Mouse (Mus musculus) myocyte (in vitro differentiated cells): ENCODE measurements around the gene Tubb4a.

Experiments used
- CEBPB ChIP-seq: IDR thresholded peaks from 2 replicates; pipeline ENCODE4 v1.6.1; 2011; ENCODE audit warnings: mild to moderate bottlenecking, moderate library complexity; ENCODE audit not compliant: poor library complexity, insufficient read depth, severe bottlenecking
- E2F4 ChIP-seq: IDR thresholded peaks from one replicate; pipeline ENCODE4 v1.6.1; 2011; ENCODE audit warnings: mild to moderate bottlenecking, control low read depth, moderate library complexity; ENCODE audit not compliant: insufficient read depth
- MAX ChIP-seq: IDR thresholded peaks from one replicate; pipeline ENCODE4 v1.6.1; 2011; ENCODE audit warnings: low read depth, mild to moderate bottlenecking, control low read depth
- MYOD1 ChIP-seq, 3 experiments: IDR thresholded peaks; one replicate each; pipeline ENCODE4 v1.6.1; 2011; ENCODE audit warnings: control low read depth in 2 of 3, low read depth in 2 of 3, mild to moderate bottlenecking in 2 of 3, moderate library complexity in 1 of 3; ENCODE audit not compliant: insufficient read length in 2 of 3, control insufficient read depth in 1 of 3
- MYOG ChIP-seq, 3 experiments: IDR thresholded peaks; one replicate each; pipeline ENCODE4 v1.6.1; 2011; ENCODE audit warnings: control low read depth in 2 of 3, low read depth in 2 of 3, mild to moderate bottlenecking in 2 of 3; ENCODE audit not compliant: insufficient read length in 2 of 3, control insufficient read depth in 1 of 3, insufficient read depth in 1 of 3
- POLR2A ChIP-seq: IDR thresholded peaks from one replicate; pipeline ENCODE4 v1.6.1; 2011; ENCODE audit warnings: low read depth, mild to moderate bottlenecking, control low read depth, moderate library complexity; ENCODE audit not compliant: insufficient read length

DNA sequence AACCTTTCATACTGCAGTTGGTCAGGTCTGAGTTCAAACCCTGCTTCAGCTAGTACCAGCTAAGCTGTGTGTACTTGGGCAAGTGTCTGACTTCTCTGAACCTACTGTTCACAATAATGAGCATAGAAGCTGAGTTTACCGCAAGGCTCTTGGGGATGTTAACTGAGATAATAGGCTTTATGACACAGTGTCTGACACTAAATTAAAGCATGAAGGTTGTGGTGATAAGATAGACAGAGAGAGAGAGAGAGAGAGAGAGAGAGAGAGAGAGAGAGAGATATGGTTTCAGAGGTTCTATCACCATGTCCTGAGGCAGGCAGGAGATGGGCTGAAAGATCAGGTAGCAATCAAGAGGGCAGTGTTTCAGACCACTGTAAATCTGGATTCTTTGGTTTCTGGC lies 22.4 kb upstream of the Tubb4a start:
- TF ChIP-seq MYOD1 (IDR thresholded peaks at IDR 0.05; ENCODE audit: control insufficient read depth in 1 of 3, insufficient read length in 2 of 3, low read depth in 2 of 3) (no peak), MAX (no peak), POLR2A (no peak), MYOG (IDR thresholded peaks at IDR 0.05; ENCODE audit: control insufficient read depth in 1 of 3, insufficient read depth in 1 of 3, insufficient read length in 2 of 3, low read depth in 2 of 3) (no peak), CEBPB (no peak), E2F4 (no peak)
